13 mouse cellular contexts compared by ENCODE assay signal in genomic region chr11:76351624-76352011, GRCm38 (mm10). TPM values are rescaled to one million over a fixed set of nuclear protein-coding genes. Genes with fewer than 3 reads are reported as not detected.
DNase-seq lines count a peak whose midpoint lies in the region; ATAC-seq and TF ChIP-seq lines count a peak whose summit lies in the region.
"Had no signal": no experiment of that assay in that cellular context is flagged by ENCODE, and none has a peak within 500 bp of the region (broad histone marks: within the 10 kb centered on the region; RNA-seq: fewer than 3 reads in every experiment).

No protein-coding gene starts in this region.

- DNase-seq in kidney, postnatal 0 days (ENCODE audit: low spot score): no peak
- no peak for DNase-seq in kidney, adult 18-20 months
- DNase-seq in left cerebral cortex, adult 9 months (ENCODE audit: low spot score in 2 of 2): no peak
- no peak for DNase-seq in cerebellum, postnatal 4 days (ENCODE audit: low spot score in 2 of 2)
- DNase-seq in embryo, embryonic 9.5 days (ENCODE audit: extremely low spot score): no peak
- DNase-seq: cerebellum, adult 9-11 months; heart, postnatal 14 days; lung, embryonic 14.5 days; thymus, postnatal 14 days had no signal

- no peaks in the 10 kb centered on the region for H3K36me3 ChIP-seq in kidney, postnatal 0 days (ENCODE audit: insufficient read depth, low read length)
- H3K36me3 ChIP-seq in ES-Bruce4 (ENCODE audit: control insufficient read depth, insufficient read depth, low read length, poor library complexity, severe bottlenecking): no peaks in the 10 kb centered on the region
- H3K36me3 ChIP-seq in forebrain, embryonic 13.5 days (ENCODE audit: poor library complexity, severe bottlenecking): no peaks in the 10 kb centered on the region
- no peaks in the 10 kb centered on the region for H3K36me3 ChIP-seq in midbrain, embryonic 13.5 days
- H3K36me3 ChIP-seq: G1E had no signal

- TF ChIP-seq EP300 in ES-Bruce4 (IDR thresholded peaks at IDR 0.05; ENCODE audit: insufficient read depth, low read depth, low read length): no peak

- H3K4me2 ChIP-seq in kidney, postnatal 0 days (ENCODE audit: low read length): no peak overlapping the region
- no peak overlapping the region for H3K4me2 ChIP-seq in forebrain, embryonic 13.5 days
- H3K4me2 ChIP-seq in midbrain, embryonic 13.5 days (replicated peaks): no peak overlapping the region
- H3K4me2 ChIP-seq: lung, embryonic 14.5 days had no signal

- no peak for TF ChIP-seq POLR2A in ES-Bruce4 (IDR thresholded peaks at IDR 0.05; ENCODE audit: insufficient read depth, low read length)

- no peaks in the 10 kb centered on the region for H3K27me3 ChIP-seq in kidney, postnatal 0 days (ENCODE audit: insufficient read depth, low read length)
- H3K27me3 ChIP-seq in ES-Bruce4 (ENCODE audit: control insufficient read depth, insufficient read depth, low read length, poor library complexity, severe bottlenecking): no peaks in the 10 kb centered on the region
- no peaks in the 10 kb centered on the region for H3K27me3 ChIP-seq in forebrain, embryonic 13.5 days
- no peaks in the 10 kb centered on the region for H3K27me3 ChIP-seq in midbrain, embryonic 13.5 days

- TF ChIP-seq CTCF in kidney, postnatal 0 days (IDR thresholded peaks at IDR 0.05; ENCODE audit: low read depth): no peak
- no peak for TF ChIP-seq CTCF in ES-Bruce4 (IDR thresholded peaks at IDR 0.05; ENCODE audit: low read depth, low read length)

- no peak for ATAC-seq in kidney, postnatal 0 days (replicated peaks; ENCODE audit: low FRiP score, low read depth)
- no peak for ATAC-seq in forebrain, embryonic 13.5 days
- peak; percentile 14; the same call in 1 of the 2 replicates for ATAC-seq in midbrain, embryonic 13.5 days

- H3K4me3 ChIP-seq in kidney, postnatal 0 days (replicated peaks; ENCODE audit: low read depth, low read length): no peak overlapping the region
- H3K4me3 ChIP-seq in ES-Bruce4 (ENCODE audit: low read depth, low read length): no peak overlapping the region
- H3K4me3 ChIP-seq in forebrain, embryonic 13.5 days: no peak overlapping the region
- no peak overlapping the region for H3K4me3 ChIP-seq in midbrain, embryonic 13.5 days (replicated peaks)

- 0 out of 2 replicates have a peak overlapping the region, but pooled peaks have one; percentile 2 for H3K9ac ChIP-seq in kidney, postnatal 0 days (ENCODE audit: low read depth, low read length)
- peak overlapping the region; percentile 4; the same call in 1 of the 2 replicates for H3K9ac ChIP-seq in ES-Bruce4 (ENCODE audit: low read depth, poor library complexity, severe bottlenecking)
- no peak overlapping the region for H3K9ac ChIP-seq in forebrain, embryonic 13.5 days
- no peak overlapping the region for H3K9ac ChIP-seq in midbrain, embryonic 13.5 days (replicated peaks)
- H3K9ac ChIP-seq: lung, embryonic 14.5 days had no signal

- H3K27ac ChIP-seq in kidney, postnatal 0 days: no peak overlapping the region
- peak overlapping the region; percentile 44 for H3K27ac ChIP-seq in ES-Bruce4 (ENCODE audit: insufficient read depth, low read length)
- 0 out of 2 replicates have a peak overlapping the region, but pooled peaks have one; percentile 19 for H3K27ac ChIP-seq in forebrain, embryonic 13.5 days
- H3K27ac ChIP-seq in midbrain, embryonic 13.5 days: no peak overlapping the region

- 18% methylated on average over 3 of the region's 3 CpGs for WGBS in kidney, postnatal 0 days
- 11% methylated on average over 3 of the region's 3 CpGs for WGBS in forebrain, embryonic 13.5 days
- 10% methylated on average over 3 of the region's 3 CpGs for WGBS in midbrain, embryonic 13.5 days

- no peaks in the 10 kb centered on the region for H3K9me3 ChIP-seq in kidney, postnatal 0 days (replicated peaks; ENCODE audit: low read length)
- no peaks in the 10 kb centered on the region for H3K9me3 ChIP-seq in ES-Bruce4 (replicated peaks; ENCODE audit: control insufficient read depth, insufficient read depth, low read length, poor library complexity, severe bottlenecking)
- H3K9me3 ChIP-seq in forebrain, embryonic 13.5 days (replicated peaks): no peaks in the 10 kb centered on the region
- no peaks in the 10 kb centered on the region for H3K9me3 ChIP-seq in midbrain, embryonic 13.5 days
- H3K9me3 ChIP-seq: G1E had no signal

- peaks cover 40% of the 10 kb centered on the region; the same call in 1 of the 2 replicates for H3K4me1 ChIP-seq in kidney, postnatal 0 days (replicated peaks; ENCODE audit: insufficient read depth, low read length)
- H3K4me1 ChIP-seq in ES-Bruce4 (ENCODE audit: control insufficient read depth, insufficient read depth, low read length): peaks cover 17% of the 10 kb centered on the region
- peaks cover 78% of the 10 kb centered on the region for H3K4me1 ChIP-seq in forebrain, embryonic 13.5 days
- H3K4me1 ChIP-seq in midbrain, embryonic 13.5 days (replicated peaks): peaks cover 53% of the 10 kb centered on the region

RNA-seq across cellular contexts. Expression of gene Nxn, which starts 47.3 kb away (rescaled TPM):
- polyA plus RNA-seq in kidney, postnatal 0 days (2015; fragmentation: Nextera tagmentation; extraction: Ambion mirVana): 23.7 and 26.0 TPM in 2 replicates
- polyA plus RNA-seq in ES-Bruce4 (2011; ENCODE audit: insufficient read depth, insufficient read length, low read depth, missing spikeins): 51.7 and 57.7 TPM in 2 replicates
- polyA plus RNA-seq in forebrain, embryonic 13.5 days (2015; fragmentation: Nextera tagmentation; extraction: Ambion mirVana): 23.4 and 29.9 TPM in 2 replicates
- polyA plus RNA-seq in midbrain, embryonic 13.5 days (2015; fragmentation: Nextera tagmentation; extraction: Ambion mirVana): 29.0 and 34.3 TPM in 2 replicates

RNA-seq across cellular contexts. Expression of gene Timm22, which starts 55.1 kb away (rescaled TPM):
- polyA plus RNA-seq in kidney, postnatal 0 days (2015; fragmentation: Nextera tagmentation; extraction: Ambion mirVana): 122 and 128 TPM in 2 replicates
- polyA plus RNA-seq in ES-Bruce4 (2011; ENCODE audit: insufficient read depth, insufficient read length, low read depth, missing spikeins): 16.9 and 19.1 TPM in 2 replicates
- polyA plus RNA-seq in forebrain, embryonic 13.5 days (2015; fragmentation: Nextera tagmentation; extraction: Ambion mirVana): 102 and 104 TPM in 2 replicates
- 96.3 and 102 TPM in 2 replicates for polyA plus RNA-seq in midbrain, embryonic 13.5 days (2015; fragmentation: Nextera tagmentation; extraction: Ambion mirVana)

Comparison
In these comparisons a context has a peak if more than half of its experiments do, and no peak if none do; other contexts are left out.
1. H3K27ac ChIP-seq: peak in ES-Bruce4 (single experiment) and forebrain, embryonic 13.5 days (single experiment); none in kidney, postnatal 0 days (single experiment) and midbrain, embryonic 13.5 days (single experiment).
2. H3K9ac ChIP-seq: peak in kidney, postnatal 0 days (single experiment) and ES-Bruce4 (single experiment); none in forebrain, embryonic 13.5 days (single experiment) and midbrain, embryonic 13.5 days (single experiment).